Mouse (Mus musculus) lung, embryonic 16.5 days (tissue): ENCODE measurements around the gene Olfr692. TPM values are rescaled to one million over a fixed set of nuclear protein-coding genes. Genes with fewer than 3 reads are reported as not detected.
"Not testable (repeated sequence)": the region's sequence is repeated elsewhere in the genome, so short reads cannot be mapped to it uniquely, and the experiment has no call there.

Experiments used
- ATAC-seq: fragments of 200-750 bp; cut with Nextera tagmentation; 2 replicates; pipeline ENCODE4 v1.8.0; 2017; ENCODE audit warnings: low read depth, mild to moderate bottlenecking, moderate library complexity
- H3K27ac ChIP-seq: fragments of 300-500 bp; sonication (generic); 2 replicates; pipeline ENCODE4 v1.5.1; 2014; ENCODE audit warnings: mild to moderate bottlenecking, control low read depth, low read length
- H3K27me3 ChIP-seq: fragments of 300-500 bp; sonication (generic); 2 replicates; pipeline ENCODE4 v1.6.1; 2014; ENCODE audit warnings: low read depth, low read length, mixed read lengths; ENCODE audit not compliant: control insufficient read depth, insufficient read depth
- H3K36me3 ChIP-seq: fragments of 300-500 bp; sonication (generic); 2 replicates; pipeline ENCODE4 v1.6.1; 2014; ENCODE audit warnings: low read length; ENCODE audit not compliant: control insufficient read depth, insufficient read depth
- H3K4me1 ChIP-seq: fragments of 300-500 bp; sonication (generic); replicated peaks from 2 replicates; pipeline ENCODE4 v1.6.1; 2014; ENCODE audit warnings: low read length, mixed read lengths; ENCODE audit not compliant: control insufficient read depth, insufficient read depth
- H3K4me2 ChIP-seq: fragments of 300-500 bp; sonication (generic); 2 replicates; pipeline ENCODE4 v1.6.1; 2014; ENCODE audit warnings: low read depth, low read length, control low read depth
- H3K4me3 ChIP-seq: fragments of 300-500 bp; sonication (generic); 2 replicates; pipeline ENCODE4 v1.5.1; 2014; ENCODE audit warnings: mild to moderate bottlenecking, low read length, control low read depth
- H3K9ac ChIP-seq: fragments of 300-500 bp; sonication (generic); 2 replicates; pipeline ENCODE4 v1.6.1; 2014; ENCODE audit warnings: low read length, control low read depth
- H3K9me3 ChIP-seq: fragments of 300-500 bp; sonication (generic); 2 replicates; pipeline ENCODE4 v1.6.1; 2016; ENCODE audit warnings: low read length; ENCODE audit not compliant: control insufficient read depth
- WGBS: fragments of 180-500 bp; shearing (Covaris S2); extraction: QIAGEN DNeasy Blood & Tissue Kit; methylation state at CpG from one replicate; pipeline ENCODE4 v1.1.7; 2014; 5-methylcytosine and 5-hydroxymethylcytosine counted together
- polyA plus RNA-seq: library from polyadenylated mRNA; unstranded; fragments of >200 nt; fragmentation: Nextera tagmentation; extraction: Ambion mirVana; gene quantifications from 2 replicates; pipeline ENCODE4 v1.2.1, GENCODE M21; 2015

Olfr692 gene
- polyA plus RNA-seq, 1 experiment from 2014 or later = not detected

- ATAC-seq = no peak
These were observed 28.1 kb downstream of the Olfr692 start for GRCm38 (mm10) chr7:105396126-105396525.

GRCm38 (mm10) chr7:105399058-105399934 is 31.3 kb downstream of the Olfr692 start:
- Histone ChIP-seq H3K9me3 (no peaks in the 10 kb centered on the region), H3K4me3 (peak overlapping the region; percentile 89), H3K4me2 (peak overlapping the region; percentile 61), H3K27me3 (no peaks in the 10 kb centered on the region), H3K4me1 (peaks cover 5% of the 10 kb centered on the region), H3K27ac (peak overlapping the region; percentile 68), H3K36me3 (no peaks in the 10 kb centered on the region), H3K9ac (peak overlapping the region; percentile 94)
- peak; percentile 23 for ATAC-seq
- WGBS = 1% methylated on average over 25 of the region's 25 CpGs

More at GRCm38 (mm10) chr7:105396126-105396525, 28.1 kb downstream of the Olfr692 start:
- H3K4me3 ChIP-seq = no peak overlapping the region
- H3K36me3 ChIP-seq = 0 out of 2 replicates have a peak, but pooled peaks cover 2% of the 10 kb centered on the region
- H3K4me1 ChIP-seq = peaks cover 5% of the 10 kb centered on the region
- no peak overlapping the region for H3K27ac ChIP-seq
- H3K9ac ChIP-seq = no peak overlapping the region
- no peaks in the 10 kb centered on the region for H3K27me3 ChIP-seq
- H3K4me2 ChIP-seq = no peak overlapping the region
- H3K9me3 ChIP-seq = no peaks in the 10 kb centered on the region

- H3K36me3 ChIP-seq = no peaks in the 10 kb centered on the region
- WGBS = under 1% methylated on average over 52 of the region's 55 CpGs
- ATAC-seq = peak; percentile 99
- peak within 1 kb of the TSS; percentile 94 for H3K9ac ChIP-seq
- peaks cover 5% of the 10 kb centered on the region for H3K4me1 ChIP-seq
- H3K4me3 ChIP-seq = peak within 1 kb of the TSS; percentile 89
- H3K27ac ChIP-seq = peak within 1 kb of the TSS; percentile 84
- H3K4me2 ChIP-seq = peak within 1 kb of the TSS; percentile 81
- H3K27me3 ChIP-seq = no peaks in the 10 kb centered on the region
- no peaks in the 10 kb centered on the region for H3K9me3 ChIP-seq
These were observed 32.0 kb downstream of the Olfr692 start, which contains the start of gene Fam160a2 for GRCm38 (mm10) chr7:105399935-105400624. Gene Fam160a2 (minus strand): TSS chr7:105400054.

GRCm38 (mm10) chr7:105404268-105404667 is 36.2 kb downstream of the Olfr692 start, which contains the start of gene Cnga4:
Gene Cnga4 (plus strand): TSS chr7:105404568.
- ATAC-seq = no peak

DNA sequence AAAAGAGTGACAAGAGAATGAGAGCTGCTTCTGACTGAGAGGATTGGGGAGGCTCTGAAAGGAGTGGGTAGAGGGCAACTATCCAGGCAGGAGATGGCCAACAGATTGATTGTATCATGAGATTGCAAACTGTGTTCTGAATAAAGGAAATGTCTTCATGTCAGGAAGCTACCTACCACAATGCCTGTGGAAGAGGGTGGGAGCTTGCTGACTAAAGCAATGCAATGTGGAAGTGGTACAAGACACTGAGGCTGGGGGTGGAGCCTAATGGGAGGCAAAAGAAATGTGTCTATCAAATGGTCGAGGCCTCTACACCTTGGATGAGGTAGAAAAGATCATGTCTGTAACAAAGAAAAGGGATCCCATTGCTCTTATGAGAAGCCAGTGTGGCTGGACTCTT is 38.3 kb downstream of the Olfr692 start:
- ATAC-seq = no peak

More at GRCm38 (mm10) chr7:105404268-105404667, 36.2 kb downstream of the Olfr692 start, which contains the start of gene Cnga4:
- H3K36me3 ChIP-seq = no peaks in the 10 kb centered on the region
- H3K9me3 ChIP-seq = no peaks in the 10 kb centered on the region
- no peak within 1 kb of the TSS for H3K27ac ChIP-seq
- no peak within 1 kb of the TSS for H3K9ac ChIP-seq
- no peak within 1 kb of the TSS for H3K4me2 ChIP-seq
- peaks cover under 1% of the 10 kb centered on the region; the same call in 1 of the 2 replicates for H3K4me1 ChIP-seq
- no peaks in the 10 kb centered on the region for H3K27me3 ChIP-seq
- H3K4me3 ChIP-seq = no peak within 1 kb of the TSS
- WGBS = 66% methylated on average over 5 of the region's 5 CpGs

DNA sequence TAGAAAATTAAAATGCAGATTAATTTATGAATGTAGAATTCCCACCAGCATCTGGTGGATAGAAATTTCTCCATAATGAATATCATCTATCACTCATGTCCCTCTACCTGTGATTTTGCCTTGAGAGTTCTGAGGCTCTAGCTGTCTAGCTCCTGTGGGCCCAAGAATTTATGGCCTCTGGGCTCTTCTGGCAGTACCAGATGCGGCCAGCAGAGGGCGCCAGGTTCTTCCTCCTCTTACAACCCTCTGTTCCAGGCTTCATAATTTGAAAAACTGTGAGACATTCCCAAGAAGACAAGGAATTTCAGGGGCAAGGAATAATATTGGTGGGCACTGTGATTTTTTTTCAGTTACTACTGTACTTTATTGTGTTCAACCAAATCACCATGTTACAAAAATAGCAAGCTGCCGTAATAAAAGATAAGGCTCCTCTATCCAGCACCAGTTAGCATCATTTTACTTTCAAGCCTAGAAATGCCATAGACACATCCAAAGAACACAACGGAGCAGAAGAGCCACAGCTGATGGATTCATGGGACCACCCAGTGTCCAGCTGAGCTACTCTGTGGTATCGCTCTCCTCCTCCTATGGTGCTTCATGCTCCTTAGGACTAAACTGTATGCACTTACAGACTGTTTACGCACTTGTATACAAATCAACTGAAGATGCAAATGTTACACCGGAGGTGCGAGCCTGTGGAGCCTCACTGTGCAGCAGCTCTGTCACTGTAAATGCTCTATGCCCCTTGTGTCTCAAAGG is 44.0 kb downstream of the Olfr692 start:
- H3K4me2 ChIP-seq, H3K4me1 ChIP-seq, H3K4me3 ChIP-seq, H3K36me3 ChIP-seq, ATAC-seq, H3K27ac ChIP-seq, H3K9me3 ChIP-seq, H3K9ac ChIP-seq, H3K27me3 ChIP-seq: not testable (repeated sequence)
- WGBS = 49% methylated on average over 8 of the region's 8 CpGs

More for the DNA sequence above, 38.3 kb downstream of the Olfr692 start:
- no peak overlapping the region for H3K4me2 ChIP-seq
- no peaks in the 10 kb centered on the region for H3K27me3 ChIP-seq
- H3K4me1 ChIP-seq = no peaks in the 10 kb centered on the region
- no peaks in the 10 kb centered on the region for H3K9me3 ChIP-seq
- no peak overlapping the region for H3K27ac ChIP-seq
- H3K9ac ChIP-seq = no peak overlapping the region
- WGBS = 65% methylated on average over 1 of the region's 1 CpGs
- H3K36me3 ChIP-seq = no peaks in the 10 kb centered on the region
- H3K4me3 ChIP-seq = no peak overlapping the region

DNA sequence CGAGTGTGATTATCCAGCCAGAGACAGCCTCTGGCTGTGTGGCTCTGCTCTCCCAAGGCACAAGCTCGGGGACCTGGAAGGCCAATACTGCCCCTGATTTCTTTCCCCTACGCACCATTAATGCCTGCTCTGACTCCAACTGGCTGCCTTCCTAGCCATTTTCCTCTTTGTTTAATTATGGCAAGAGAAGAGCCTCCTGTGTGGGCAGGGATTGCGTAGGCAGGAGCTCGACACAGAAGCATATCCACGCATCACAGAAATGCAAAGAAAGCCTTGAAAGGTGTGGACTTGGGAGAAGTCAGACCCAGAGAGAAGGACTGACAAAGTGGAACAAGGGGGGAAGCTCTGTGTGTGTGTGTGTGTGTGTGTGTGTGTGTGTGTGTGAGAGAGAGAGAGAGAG is 46.4 kb downstream of the Olfr692 start:
- Histone ChIP-seq H3K27me3 (no peaks in the 10 kb centered on the region), H3K4me3 (no peak overlapping the region), H3K36me3 (no peaks in the 10 kb centered on the region), H3K9ac (no peak overlapping the region), H3K9me3 (no peaks in the 10 kb centered on the region), H3K27ac (no peak overlapping the region), H3K4me1 (no peaks in the 10 kb centered on the region), H3K4me2 (no peak overlapping the region)
- 43% methylated on average over 6 of the region's 6 CpGs for WGBS
- no peak for ATAC-seq

- no peak overlapping the region for H3K4me2 ChIP-seq
- WGBS = 85% methylated on average over 7 of the region's 7 CpGs
- no peak overlapping the region for H3K27ac ChIP-seq
- no peaks in the 10 kb centered on the region for H3K9me3 ChIP-seq
- no peak overlapping the region for H3K4me3 ChIP-seq
- no peak for ATAC-seq
- H3K27me3 ChIP-seq = no peaks in the 10 kb centered on the region
- no peaks in the 10 kb centered on the region for H3K36me3 ChIP-seq
- H3K4me1 ChIP-seq = no peaks in the 10 kb centered on the region
- no peak overlapping the region for H3K9ac ChIP-seq
These were observed 48.5 kb downstream of the Olfr692 start for GRCm38 (mm10) chr7:105416529-105416928.
